Mouse (Mus musculus): Measurements from ENCODE around the gene Acadl.

Acadl gene

GRCm38 (mm10) chr1:66781027-66781426, 82.0 kb downstream of the Acadl start:
- no peak for DNase-seq (ENCODE audit: low spot score in 2 of 2)

Data from right cerebral cortex, postnatal 36 days (tissue).